Mouse (Mus musculus) cortical plate, adult 2 months (tissue): ENCODE data around the gene Shank2.

Source experiments
- CTCF ChIP-seq: fragments of 200-500 bp; IDR thresholded peaks from 2 replicates; pipeline ENCODE4 v1.5.1; 2011; ENCODE audit warnings: mild to moderate bottlenecking, control low read depth, low read length; ENCODE audit not compliant: insufficient read depth; ENCODE audit errors: extremely low read depth
- POLR2A ChIP-seq: fragments of 200-500 bp; IDR thresholded peaks from 2 replicates; pipeline ENCODE4 v1.6.1; 2011; ENCODE audit warnings: mild to moderate bottlenecking, low read length, control low read depth; ENCODE audit not compliant: insufficient read depth; ENCODE audit errors: extremely low read depth

GRCm38 (mm10) chr7:144205837-144206236 lies 204.1 kb downstream of the Shank2 start:
- TF ChIP-seq CTCF (no peak), POLR2A (no peak)
